In genomic region chr17:87602260-87603036, GRCm38 (mm10) we compare ENCODE assay signal across 11 mouse cellular contexts. TPM values are rescaled to one million over a fixed set of nuclear protein-coding genes. Genes with fewer than 3 reads are reported as not detected.
DNase-seq lines count a peak whose midpoint lies in the region; ATAC-seq and TF ChIP-seq lines count a peak whose summit lies in the region.
"Had no signal": no experiment of that assay in that cellular context is flagged by ENCODE, and none has a peak within 500 bp of the region (broad histone marks: within the 10 kb centered on the region; RNA-seq: fewer than 3 reads in every experiment).

No protein-coding gene starts in this region.

- DNase-seq in lung, adult 2 months: no peak
- no peak for DNase-seq in embryonic facial prominence, embryonic 14.5 days (ENCODE audit: low spot score)
- peak; percentile 90 for DNase-seq in large intestine, adult 2 months (ENCODE audit: low read depth, low spot score)
- DNase-seq in thymus, postnatal 0 days (ENCODE audit: low spot score): peak; percentile 78
- DNase-seq in hindbrain, postnatal 0 days (ENCODE audit: low spot score): no peak
- DNase-seq in adrenal gland, postnatal 14 days: no peak
- DNase-seq in frontal cortex, postnatal 14 days (ENCODE audit: low spot score in 2 of 2): no peak

- no peak overlapping the region for H3K9ac ChIP-seq in lung, embryonic 15.5 days
- H3K9ac ChIP-seq in embryonic facial prominence, embryonic 14.5 days (ENCODE audit: low read depth, low read length): no peak overlapping the region
- H3K9ac ChIP-seq in hindbrain, postnatal 0 days (replicated peaks; ENCODE audit: low read length): no peak overlapping the region
- H3K9ac ChIP-seq: heart, embryonic 13.5 days; limb, embryonic 12.5 days had no signal

- H3K36me3 ChIP-seq in lung, embryonic 15.5 days: no peaks in the 10 kb centered on the region
- H3K36me3 ChIP-seq in embryonic facial prominence, embryonic 14.5 days (ENCODE audit: control insufficient read depth, insufficient read depth, low read length): no peaks in the 10 kb centered on the region
- H3K36me3 ChIP-seq in hindbrain, postnatal 0 days (ENCODE audit: insufficient read depth, low read length): no peaks in the 10 kb centered on the region
- H3K36me3 ChIP-seq: G1E; heart, embryonic 13.5 days; limb, embryonic 12.5 days had no signal

- no peak for TF ChIP-seq POLR2A in lung, adult 2 months (IDR thresholded peaks at IDR 0.05; ENCODE audit: borderline replicate concordance, extremely low read depth, low read depth, low read length)

- no peaks in the 10 kb centered on the region for H3K27me3 ChIP-seq in lung, embryonic 15.5 days
- no peaks in the 10 kb centered on the region for H3K27me3 ChIP-seq in embryonic facial prominence, embryonic 14.5 days (replicated peaks; ENCODE audit: control insufficient read depth, insufficient read depth, low read length)
- H3K27me3 ChIP-seq in hindbrain, postnatal 0 days (ENCODE audit: insufficient read depth, low read length): no peaks in the 10 kb centered on the region
- H3K27me3 ChIP-seq: heart, embryonic 13.5 days; limb, embryonic 12.5 days had no signal

- no peak for ATAC-seq in lung, embryonic 15.5 days (ENCODE audit: borderline replicate concordance, extremely low read depth, low FRiP score, low TSS enrichment)
- ATAC-seq in embryonic facial prominence, embryonic 14.5 days (ENCODE audit: low read depth): 0 out of 2 replicates have a peak, but pooled peaks have one; percentile 49
- ATAC-seq in hindbrain, postnatal 0 days: no peak

- no peak for TF ChIP-seq CTCF in lung, adult 2 months (IDR thresholded peaks at IDR 0.05; ENCODE audit: insufficient read depth, low read length)
- no peak for TF ChIP-seq CTCF in hindbrain, postnatal 0 days (IDR thresholded peaks at IDR 0.05; ENCODE audit: low read depth)

- peak overlapping the region; percentile 22; the same call in 1 of the 2 replicates for H3K4me2 ChIP-seq in lung, embryonic 15.5 days
- peak overlapping the region; percentile 20 for H3K4me2 ChIP-seq in embryonic facial prominence, embryonic 14.5 days (ENCODE audit: low read depth, low read length)
- no peak overlapping the region for H3K4me2 ChIP-seq in hindbrain, postnatal 0 days (ENCODE audit: low read depth, low read length)
- H3K4me2 ChIP-seq: heart, embryonic 13.5 days; limb, embryonic 12.5 days had no signal

- H3K9me3 ChIP-seq in lung, embryonic 15.5 days: no peaks in the 10 kb centered on the region
- H3K9me3 ChIP-seq in embryonic facial prominence, embryonic 14.5 days (ENCODE audit: control insufficient read depth, low read length): no peaks in the 10 kb centered on the region
- no peaks in the 10 kb centered on the region for H3K9me3 ChIP-seq in hindbrain, postnatal 0 days (ENCODE audit: low read length)
- H3K9me3 ChIP-seq: G1E; heart, embryonic 13.5 days; limb, embryonic 12.5 days had no signal

- no peaks in the 10 kb centered on the region for H3K4me1 ChIP-seq in lung, embryonic 15.5 days
- H3K4me1 ChIP-seq in lung, adult 2 months (ENCODE audit: control insufficient read depth, insufficient read depth, low read length): no peaks in the 10 kb centered on the region
- H3K4me1 ChIP-seq in embryonic facial prominence, embryonic 14.5 days (ENCODE audit: control insufficient read depth, insufficient read depth, low read length): no peaks in the 10 kb centered on the region
- no peaks in the 10 kb centered on the region for H3K4me1 ChIP-seq in hindbrain, postnatal 0 days (ENCODE audit: insufficient read depth, low read length)
- H3K4me1 ChIP-seq: heart, embryonic 13.5 days had no signal

- whole genome bisulfite sequencing in lung, embryonic 15.5 days: 72% methylated on average over 17 of the region's 17 CpGs
- 62% methylated on average over 17 of the region's 17 CpGs for WGBS in lung, adult 2 months
- WGBS in embryonic facial prominence, embryonic 14.5 days: 62% methylated on average over 17 of the region's 17 CpGs
- 31% methylated on average over 17 of the region's 17 CpGs for WGBS in large intestine, adult 2 months
- WGBS in hindbrain, postnatal 0 days: 78% methylated on average over 17 of the region's 17 CpGs

- no peak overlapping the region for H3K4me3 ChIP-seq in lung, embryonic 15.5 days
- H3K4me3 ChIP-seq in lung, adult 2 months (replicated peaks; ENCODE audit: extremely low read depth, low read depth, low read length): no peak overlapping the region
- no peak overlapping the region for H3K4me3 ChIP-seq in embryonic facial prominence, embryonic 14.5 days (ENCODE audit: low read depth, low read length)
- H3K4me3 ChIP-seq in hindbrain, postnatal 0 days (ENCODE audit: low read length): no peak overlapping the region
- H3K4me3 ChIP-seq: heart, embryonic 13.5 days; limb, embryonic 12.5 days had no signal

- H3K27ac ChIP-seq in lung, embryonic 15.5 days: no peak overlapping the region
- no peak overlapping the region; the same call in 1 of the 2 replicates for H3K27ac ChIP-seq in embryonic facial prominence, embryonic 14.5 days (replicated peaks; ENCODE audit: low read depth, low read length)
- no peak overlapping the region for H3K27ac ChIP-seq in hindbrain, postnatal 0 days
- H3K27ac ChIP-seq: heart, embryonic 13.5 days had no signal

RNA-seq across cellular contexts. Expression of gene Epcam, which starts 33.3 kb away (rescaled TPM):
- 344 and 355 TPM in 2 replicates for polyA plus RNA-seq in lung, embryonic 15.5 days (2015; fragmentation: Nextera tagmentation; extraction: Ambion mirVana)
- polyA plus RNA-seq in lung, adult 2 months (2012; rRNA removed): 33.7 and 58.7 TPM in 2 replicates
- polyA plus RNA-seq in embryonic facial prominence, embryonic 14.5 days (2014; fragmentation: Nextera tagmentation; extraction: Ambion mirVana): 88.9 and 110 TPM in 2 replicates
- polyA plus RNA-seq in large intestine, adult 2 months (2012; rRNA removed): 612 and 917 TPM in 2 replicates
- 95.8 and 102 TPM in 2 replicates for polyA plus RNA-seq in thymus, postnatal 0 days (2015; fragmentation: Nextera tagmentation; extraction: Ambion mirVana)
- total RNA-seq in hindbrain, postnatal 0 days (2014; rRNA removed): 1.4 and 2.3 TPM in 2 replicates
- 4.8 and 5.1 TPM in 2 replicates for polyA plus RNA-seq in hindbrain, postnatal 0 days (2015; fragmentation: Nextera tagmentation; extraction: Ambion mirVana)
- total RNA-seq in adrenal gland, postnatal 14 days (2021): 0.41 TPM in 1 of 2 replicates, not detected in the other
- total RNA-seq: G1E had no signal
- polyA plus RNA-seq: G1E had no signal

Comparison
In these comparisons a context has a peak if more than half of its experiments do, and no peak if none do; other contexts are left out.
1. DNase-seq: peak in large intestine, adult 2 months (single experiment) and thymus, postnatal 0 days (single experiment); none in lung, adult 2 months (single experiment), embryonic facial prominence, embryonic 14.5 days (single experiment), hindbrain, postnatal 0 days (single experiment), adrenal gland, postnatal 14 days (single experiment) and frontal cortex, postnatal 14 days (0 of 2).